In the genomic region with DNA sequence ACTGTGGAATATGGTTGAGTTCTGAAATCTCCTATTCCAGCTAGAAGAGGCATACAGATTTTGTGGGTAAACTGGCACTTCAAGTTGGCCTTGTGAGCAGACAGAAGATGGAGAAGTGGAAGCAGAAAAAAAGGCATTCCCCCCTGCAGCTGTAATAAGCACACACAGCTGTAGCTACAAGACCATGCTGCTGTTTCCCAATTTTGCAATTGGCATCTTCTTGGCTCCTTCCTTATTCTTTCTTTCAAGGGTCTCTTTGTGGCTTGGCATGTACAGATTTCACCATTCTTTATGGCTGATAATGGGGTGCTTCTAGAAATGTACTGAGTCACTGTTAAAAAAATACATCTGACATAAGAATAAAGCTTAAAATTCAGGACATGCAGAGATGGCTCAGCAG, we compare ENCODE assay signal across 30 mouse cellular contexts. TPM values are rescaled to one million over a fixed set of nuclear protein-coding genes. Genes with fewer than 3 reads are reported as not detected.
DNase-seq lines count a peak whose midpoint lies in the region.
"Had no signal": no experiment of that assay in that cellular context is flagged by ENCODE, and none has a peak within 500 bp of the region (broad histone marks: within the 10 kb centered on the region; RNA-seq: fewer than 3 reads in every experiment).

No protein-coding gene starts in this region.

- H3K27me3 ChIP-seq in megakaryocyte, embryonic 14.5 days (replicated peaks): no peaks in the 10 kb centered on the region
- H3K27me3 ChIP-seq: embryonic facial prominence, embryonic 15.5 days; heart, embryonic 13.5 days; hindbrain, embryonic 12.5 days; Patski had no signal

- peak overlapping the region; percentile 42 for H3K4me3 ChIP-seq in megakaryocyte, embryonic 14.5 days (replicated peaks)
- H3K4me3 ChIP-seq: embryonic facial prominence, embryonic 15.5 days; erythroblast, embryonic 14.5 days; heart, embryonic 13.5 days; hindbrain, embryonic 12.5 days had no signal

- H3K36me3 ChIP-seq in megakaryocyte, embryonic 14.5 days (replicated peaks; ENCODE audit: low read length): no peaks in the 10 kb centered on the region
- H3K36me3 ChIP-seq: embryonic facial prominence, embryonic 15.5 days; G1E; heart, embryonic 13.5 days; hindbrain, embryonic 12.5 days had no signal

- peaks cover 27% of the 10 kb centered on the region for H3K4me1 ChIP-seq in megakaryocyte, embryonic 14.5 days
- H3K4me1 ChIP-seq: embryonic facial prominence, embryonic 15.5 days; heart, embryonic 13.5 days; hindbrain, embryonic 12.5 days had no signal

- H3K9me3 ChIP-seq in megakaryocyte, embryonic 14.5 days: no peaks in the 10 kb centered on the region
- H3K9me3 ChIP-seq: embryonic facial prominence, embryonic 15.5 days; G1E; heart, embryonic 13.5 days; hindbrain, embryonic 12.5 days had no signal

- peak; percentile 15 for DNase-seq in lung, postnatal 36 days
- DNase-seq in lung, postnatal 4 days: no peak
- DNase-seq in brain, adult 2 months (ENCODE audit: low read depth, low spot score): peak; percentile 18
- no peak for DNase-seq in left cerebral cortex, postnatal 36 days (ENCODE audit: low spot score in 2 of 2)
- DNase-seq in thymus, postnatal 4 days: no peak
- DNase-seq: adrenal gland, postnatal 14 days; B cell, adult 2 months; cerebellum, adult 2 months; cerebellum, postnatal 10 days; embryo, embryonic 11 days; gastrocnemius, postnatal 14 days; heart, postnatal 4 days had no signal

- intact Hi-C loops in left cerebral cortex, postnatal 36 days (cut with DNase I): no loop called here

RNA-seq across cellular contexts. Expression of gene Gm813, which starts 0.6 kb away (rescaled TPM):
- polyA plus RNA-seq in megakaryocyte, embryonic 14.5 days (2012; ENCODE audit: insufficient read depth, low replicate concordance): not detected in 2 replicates
- total RNA-seq in left cerebral cortex, postnatal 36 days (2021): not detected
- total RNA-seq: adrenal gland, adult 18-20 months; adrenal gland, postnatal 14 days; gastrocnemius, postnatal 14 days; heart, postnatal 4 days had no signal
- polyA plus RNA-seq: activated CD4-positive, CD25-positive, alpha-beta regulatory T cell, adult 4 months; CD4-positive, CD25-positive, alpha-beta regulatory T cell, adult 4 months; cerebellum, adult 2 months; embryonic facial prominence, embryonic 11.5 days; embryonic facial prominence, embryonic 15.5 days; erythroblast, embryonic 14.5 days; forebrain, embryonic 11.5 days; forebrain, embryonic 16.5 days; frontal cortex, adult 2 months; G1E; gonadal fat pad, adult 2 months; heart, embryonic 13.5 days; heart, postnatal 0 days; hindbrain, embryonic 12.5 days; hindbrain, embryonic 16.5 days; inflammation-experienced regulatory T-cells, adult 6 months; Patski had no signal

RNA-seq across cellular contexts. Expression of gene E330017A01Rik, which starts 21.2 kb away (rescaled TPM):
- polyA plus RNA-seq in megakaryocyte, embryonic 14.5 days (2012; ENCODE audit: insufficient read depth, low replicate concordance): not detected in 2 replicates
- not detected for total RNA-seq in left cerebral cortex, postnatal 36 days (2021)
- total RNA-seq: adrenal gland, adult 18-20 months; adrenal gland, postnatal 14 days; gastrocnemius, postnatal 14 days; heart, postnatal 4 days had no signal
- polyA plus RNA-seq: activated CD4-positive, CD25-positive, alpha-beta regulatory T cell, adult 4 months; CD4-positive, CD25-positive, alpha-beta regulatory T cell, adult 4 months; cerebellum, adult 2 months; embryonic facial prominence, embryonic 11.5 days; embryonic facial prominence, embryonic 15.5 days; erythroblast, embryonic 14.5 days; forebrain, embryonic 11.5 days; forebrain, embryonic 16.5 days; frontal cortex, adult 2 months; G1E; gonadal fat pad, adult 2 months; heart, embryonic 13.5 days; heart, postnatal 0 days; hindbrain, embryonic 12.5 days; hindbrain, embryonic 16.5 days; inflammation-experienced regulatory T-cells, adult 6 months; Patski had no signal

RNA-seq across cellular contexts. Expression of gene Cpox, which starts 52.7 kb away (rescaled TPM):
- 3.4 and 14.3 TPM in 2 replicates for polyA plus RNA-seq in megakaryocyte, embryonic 14.5 days (2012; ENCODE audit: insufficient read depth, low replicate concordance)
- total RNA-seq in left cerebral cortex, postnatal 36 days (2021): 10 to 100 TPM; 39.4 to 45.1 TPM

Comparison
In these comparisons a context has a peak if more than half of its experiments do, and no peak if none do; other contexts are left out.
1. DNase-seq: peak in lung, postnatal 36 days (single experiment) and brain, adult 2 months (single experiment); none in lung, postnatal 4 days (0 of 2), left cerebral cortex, postnatal 36 days (0 of 2) and thymus, postnatal 4 days (single experiment).